Mouse (Mus musculus): ENCODE data around the gene Foxa1.

- TF ChIP-seq CTCF (IDR thresholded peaks at IDR 0.05; ENCODE audit: extremely low read depth, insufficient read length, insufficient replicate concordance, low read depth, low read length) (no peak), POLR2A (IDR thresholded peaks at IDR 0.05; ENCODE audit: low read depth, low read length) (no peak)
Measured at GRCm38 (mm10) chr12:57563909-57564308, 17.2 kb upstream of the Foxa1 start, which contains the start of gene Ttc6.
